In the genomic region with DNA sequence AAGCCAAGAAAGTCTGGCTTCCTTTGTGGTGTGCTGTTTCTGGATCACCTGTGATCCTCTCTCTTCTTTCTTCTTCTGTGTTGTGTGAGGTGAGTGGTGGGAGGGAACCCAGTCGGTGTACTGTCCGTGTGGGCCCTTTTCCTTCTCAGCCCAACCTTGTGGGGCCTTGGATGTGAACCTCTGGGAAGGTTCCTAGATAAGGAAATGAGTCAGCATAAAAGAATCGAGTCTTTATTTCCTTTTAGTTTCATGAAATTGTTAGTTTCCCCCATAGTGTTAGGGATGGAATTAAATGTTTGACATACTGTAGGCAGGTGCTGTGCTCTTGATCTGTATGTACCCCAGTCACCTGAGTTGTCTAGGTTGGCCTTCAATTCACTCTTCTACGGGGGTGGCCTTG, we compare ENCODE assay signal across 11 mouse cellular contexts. TPM values are rescaled to one million over a fixed set of nuclear protein-coding genes. Genes with fewer than 3 reads are reported as not detected.
DNase-seq lines count a peak whose midpoint lies in the region; ATAC-seq and TF ChIP-seq lines count a peak whose summit lies in the region.
"Had no signal": no experiment of that assay in that cellular context is flagged by ENCODE, and none has a peak within 500 bp of the region (broad histone marks: within the 10 kb centered on the region; RNA-seq: fewer than 3 reads in every experiment).

No protein-coding gene starts in this region.

- H3K9ac ChIP-seq in hindbrain, embryonic 12.5 days, result no peak overlapping the region
- no peak overlapping the region for H3K9ac ChIP-seq in hindbrain, embryonic 16.5 days (ENCODE audit: low read depth, low read length)
- peak overlapping the region; percentile 11; the same call in 1 of the 2 replicates for H3K9ac ChIP-seq in MEL (ENCODE audit: control insufficient read depth, low read depth, low read length, poor library complexity, severe bottlenecking)
- no peak overlapping the region for H3K9ac ChIP-seq in limb, embryonic 15.5 days
- H3K9ac ChIP-seq: forebrain, embryonic 12.5 days had no signal

- WGBS in hindbrain, embryonic 12.5 days, result 84% methylated on average over 4 of the region's 4 CpGs
- WGBS in hindbrain, embryonic 16.5 days, result 88% methylated on average over 4 of the region's 4 CpGs
- 75% methylated on average over 4 of the region's 4 CpGs for WGBS in limb, embryonic 15.5 days

- TF ChIP-seq CTCF in MEL (IDR thresholded peaks at IDR 0.05 in 2 of 3, conservative IDR thresholded peaks at IDR 0.05 in 1 of 3; ENCODE audit: control insufficient read depth in 1 of 3, insufficient read depth in 1 of 3, low read depth in 2 of 3, low read length in 3 of 3, poor library complexity in 1 of 3, severe bottlenecking in 1 of 3), result no peak

- H3K9me3 ChIP-seq in hindbrain, embryonic 12.5 days (replicated peaks), result no peaks in the 10 kb centered on the region
- H3K9me3 ChIP-seq in hindbrain, embryonic 16.5 days (ENCODE audit: control insufficient read depth, low read length), result no peaks in the 10 kb centered on the region
- H3K9me3 ChIP-seq in MEL (replicated peaks; ENCODE audit: insufficient read depth, low read length), result no peaks in the 10 kb centered on the region
- H3K9me3 ChIP-seq in limb, embryonic 15.5 days, result no peaks in the 10 kb centered on the region
- H3K9me3 ChIP-seq: forebrain, embryonic 12.5 days had no signal

- H3K36me3 ChIP-seq in hindbrain, embryonic 12.5 days, result peaks cover 14% of the 10 kb centered on the region; the same call in 1 of the 2 replicates
- H3K36me3 ChIP-seq in hindbrain, embryonic 16.5 days (ENCODE audit: control insufficient read depth, insufficient read depth, low read length), result 0 out of 2 replicates have a peak, but pooled peaks cover 2% of the 10 kb centered on the region
- H3K36me3 ChIP-seq in MEL (ENCODE audit: control insufficient read depth in 1 of 2, insufficient read depth in 2 of 2, low read length in 2 of 2), result peaks cover 0 to 17% of the 10 kb centered on the region in 2 experiments; a peak in 3 of 4 replicates
- peaks cover 6% of the 10 kb centered on the region; the same call in 1 of the 2 replicates for H3K36me3 ChIP-seq in limb, embryonic 15.5 days

- no peak for ATAC-seq in hindbrain, embryonic 12.5 days (ENCODE audit: low FRiP score)
- no peak for ATAC-seq in hindbrain, embryonic 16.5 days
- no peak for ATAC-seq in limb, embryonic 15.5 days (ENCODE audit: insufficient number of reproducible peaks, low FRiP score, low TSS enrichment, low read depth)
- no peak for ATAC-seq in frontal cortex, adult (ENCODE audit: low TSS enrichment)

- peak overlapping the region; percentile 60 for H3K27ac ChIP-seq in hindbrain, embryonic 12.5 days
- H3K27ac ChIP-seq in hindbrain, embryonic 16.5 days (ENCODE audit: low read depth, low read length), result no peak overlapping the region
- peak overlapping the region; percentile 66 for H3K27ac ChIP-seq in MEL (ENCODE audit: control insufficient read depth, low read depth, low read length)
- peak overlapping the region; percentile 88 for H3K27ac ChIP-seq in limb, embryonic 15.5 days
- H3K27ac ChIP-seq: forebrain, embryonic 12.5 days had no signal

- no peak for TF ChIP-seq POLR2A in MEL (IDR thresholded peaks at IDR 0.05; ENCODE audit: control insufficient read depth in 1 of 2, insufficient read depth in 1 of 2, low read depth in 1 of 2, low read length in 2 of 2, poor library complexity in 1 of 2)

- no peaks in the 10 kb centered on the region for H3K79me2 ChIP-seq in MEL (ENCODE audit: control insufficient read depth, insufficient read depth, low read length, poor library complexity)

- no peaks in the 10 kb centered on the region for H3K27me3 ChIP-seq in hindbrain, embryonic 12.5 days
- H3K27me3 ChIP-seq in hindbrain, embryonic 16.5 days (replicated peaks; ENCODE audit: control insufficient read depth, insufficient read depth, low read length), result no peaks in the 10 kb centered on the region
- no peaks in the 10 kb centered on the region for H3K27me3 ChIP-seq in MEL (ENCODE audit: control insufficient read depth in 1 of 2, insufficient read depth in 2 of 2, low read length in 2 of 2)
- H3K27me3 ChIP-seq in limb, embryonic 15.5 days, result no peaks in the 10 kb centered on the region
- H3K27me3 ChIP-seq: forebrain, embryonic 12.5 days had no signal

- no peak overlapping the region for H3K4me3 ChIP-seq in hindbrain, embryonic 12.5 days
- H3K4me3 ChIP-seq in hindbrain, embryonic 16.5 days (ENCODE audit: low read length), result no peak overlapping the region
- H3K4me3 ChIP-seq in MEL (ENCODE audit: control insufficient read depth in 1 of 2, insufficient read depth in 1 of 2, low read depth in 2 of 2, low read length in 2 of 2), result no peak overlapping the region
- H3K4me3 ChIP-seq in limb, embryonic 15.5 days, result no peak overlapping the region
- H3K4me3 ChIP-seq: forebrain, embryonic 12.5 days had no signal

- DNase-seq in 3T3-L1 (ENCODE audit: low read depth, low spot score), result peak; percentile 48
- DNase-seq in MEL (ENCODE audit: low read depth, low spot score), result peak; percentile 53
- DNase-seq in cerebellum, postnatal 25 days, result no peak
- no peak for DNase-seq in adipocyte (ENCODE audit: low spot score)
- DNase-seq: cerebellum, adult 9-10 months; layer of hippocampus, adult 9-11 months had no signal

- peaks cover 15% of the 10 kb centered on the region for H3K4me1 ChIP-seq in hindbrain, embryonic 12.5 days
- 0 out of 2 replicates have a peak, but pooled peaks cover 2% of the 10 kb centered on the region for H3K4me1 ChIP-seq in hindbrain, embryonic 16.5 days (ENCODE audit: control insufficient read depth, insufficient read depth, low read depth, low read length)
- H3K4me1 ChIP-seq in MEL (ENCODE audit: control insufficient read depth in 1 of 2, insufficient read depth in 2 of 2, low read length in 2 of 2), result peaks cover 16 to 20% of the 10 kb centered on the region in 2 experiments
- peaks cover 33% of the 10 kb centered on the region for H3K4me1 ChIP-seq in limb, embryonic 15.5 days

- no peak for TF ChIP-seq RAD21 in MEL (IDR thresholded peaks at IDR 0.05; ENCODE audit: low read depth, low read length)

- TF ChIP-seq EP300 in MEL (IDR thresholded peaks at IDR 0.05; ENCODE audit: low read depth in 1 of 2, low read length in 2 of 2), result peak; percentile 30 to 67; a peak in 3 of 4 replicates

- no peak overlapping the region for H3K4me2 ChIP-seq in hindbrain, embryonic 12.5 days (replicated peaks)
- H3K4me2 ChIP-seq in hindbrain, embryonic 16.5 days (ENCODE audit: low read length), result no peak overlapping the region
- no peak overlapping the region for H3K4me2 ChIP-seq in limb, embryonic 15.5 days
- H3K4me2 ChIP-seq: forebrain, embryonic 12.5 days had no signal

TF ChIP-seq in MEL, 35 proteins besides CTCF, POLR2A, EP300 and RAD21:
- TF ChIP-seq HCFC1 (IDR thresholded peaks at IDR 0.05; ENCODE audit: low read depth, low read length) (no peak), E2F4 (IDR thresholded peaks at IDR 0.05; ENCODE audit: borderline replicate concordance, low read depth, low read length) (no peak), SIN3A (IDR thresholded peaks at IDR 0.05; ENCODE audit: low read length) (peak; percentile 44; the same call in 1 of the 2 replicates), GABPA (IDR thresholded peaks at IDR 0.05; ENCODE audit: low read depth, low read length) (peak; percentile 76), MEF2A (IDR thresholded peaks at IDR 0.05; ENCODE audit: extremely low read depth, insufficient replicate concordance, low read depth, low read length, poor library complexity, severe bottlenecking) (no peak), TBP (IDR thresholded peaks at IDR 0.05; ENCODE audit: low read depth, low read length) (0 out of 2 replicates have a peak, but pooled peaks have one; percentile 46), GATA1 (IDR thresholded peaks at IDR 0.05; ENCODE audit: low read depth, low read length) (peak; percentile 53), ZMIZ1 (IDR thresholded peaks at IDR 0.05; ENCODE audit: low read depth, low read length) (no peak), MAFK (IDR thresholded peaks at IDR 0.05; ENCODE audit: borderline replicate concordance, low read depth, low read length) (peak; percentile 68; the same call in 1 of the 2 replicates), NELFE (IDR thresholded peaks at IDR 0.05; ENCODE audit: low read depth, low read length) (0 out of 2 replicates have a peak, but pooled peaks have one; percentile 12), MYC (IDR thresholded peaks at IDR 0.05; ENCODE audit: low read depth, low read length) (no peak), BHLHE40 (IDR thresholded peaks at IDR 0.05; ENCODE audit: borderline replicate concordance, low read depth, low read length) (no peak), MAX (IDR thresholded peaks at IDR 0.05; ENCODE audit: low read length) (0 out of 2 replicates have a peak, but pooled peaks have one; percentile 11), RCOR1 (IDR thresholded peaks at IDR 0.05; ENCODE audit: low read depth, low read length) (peak; percentile 18; the same call in 1 of the 2 replicates), UBTF (IDR thresholded peaks at IDR 0.05; ENCODE audit: borderline replicate concordance, insufficient read depth, low read depth, low read length) (no peak)

RNA-seq across cellular contexts. Expression of gene Wwp2, which starts 52.9 kb away (rescaled TPM):
- polyA plus RNA-seq in hindbrain, embryonic 12.5 days (2016; fragmentation: Nextera tagmentation; extraction: Ambion mirVana), result 109 and 124 TPM in 2 replicates
- polyA plus RNA-seq in hindbrain, embryonic 16.5 days (2015; fragmentation: Nextera tagmentation; extraction: Ambion mirVana), result 32.6 and 39.5 TPM in 2 replicates
- 20.5 and 21.8 TPM in 2 replicates for total RNA-seq in MEL (2012; rRNA removed)
- polyA plus RNA-seq in MEL (2012; ENCODE audit: insufficient read depth in 1 of 2, insufficient read length in 2 of 2, low read depth in 1 of 2, low replicate concordance in 2 of 2, missing spikeins in 1 of 2), result 10 to 100 TPM in 1 of 2 experiments, not detected in 1; 31.5 TPM
- 114 and 119 TPM in 2 replicates for polyA plus RNA-seq in limb, embryonic 15.5 days (2015; fragmentation: Nextera tagmentation; extraction: Ambion mirVana)

Comparison
In these comparisons a context has a peak if more than half of its experiments do, and no peak if none do; other contexts are left out.
1. DNase-seq: peak in 3T3-L1 (single experiment) and MEL (single experiment); none in cerebellum, postnatal 25 days (0 of 2) and adipocyte (single experiment).